Mouse (Mus musculus): ENCODE results near the gene Edrf1.

GRCm38 (mm10) chr7:133602058-133602457 lies 35.3 kb upstream of the Edrf1 start, which contains the start of gene Tex36:
- TF ChIP-seq EP300 (IDR thresholded peaks at IDR 0.05; ENCODE audit: low read depth) (no peak), CTCF (IDR thresholded peaks at IDR 0.05; ENCODE audit: low read depth) (no peak)

All from liver, postnatal 0 days (tissue).